Mouse (Mus musculus): Measurements from ENCODE around the gene Strn4.

Strn4 gene

GRCm38 (mm10) chr7:16842645-16843063 is 27.0 kb downstream of the Strn4 start, which contains the start of gene Prkd2:
Gene Prkd2 (plus strand): TSS chr7:16842902.
- peak; percentile 87 for DNase-seq

GRCm38 (mm10) chr7:16843441-16844171 is 27.9 kb downstream of the Strn4 start:
- DNase-seq = no peak

GRCm38 (mm10) chr7:16844696-16845071 is 29.0 kb downstream of the Strn4 start:
- no peak for DNase-seq

GRCm38 (mm10) chr7:16845072-16845819 is 29.6 kb downstream of the Strn4 start:
- DNase-seq = no peak

- DNase-seq = no peak
Observed at GRCm38 (mm10) chr7:16845820-16846167, 30.1 kb downstream of the Strn4 start.

GRCm38 (mm10) chr7:16846775-16847174 is 31.1 kb downstream of the Strn4 start:
- no peak for DNase-seq

GRCm38 (mm10) chr7:16847507-16847906 is 31.8 kb downstream of the Strn4 start:
- DNase-seq = no peak

GRCm38 (mm10) chr7:16848579-16848978 is 32.9 kb downstream of the Strn4 start:
- DNase-seq = peak; percentile 83 to 85

GRCm38 (mm10) chr7:16851636-16852035 is 35.9 kb downstream of the Strn4 start:
- DNase-seq = no peak

GRCm38 (mm10) chr7:16853302-16853831 is 37.7 kb downstream of the Strn4 start:
- DNase-seq = no peak

- DNase-seq = peak; percentile 51 to 66
Observed at GRCm38 (mm10) chr7:16858336-16858735, 42.6 kb downstream of the Strn4 start.

- peak; percentile 64 to 76 for DNase-seq
Observed at GRCm38 (mm10) chr7:16859902-16860651, 44.4 kb downstream of the Strn4 start.

- no peak for DNase-seq
Observed at GRCm38 (mm10) chr7:16867488-16867887, 51.8 kb downstream of the Strn4 start.

- DNase-seq = peak; percentile 86 to 88
Observed at GRCm38 (mm10) chr7:16869497-16869896, 53.8 kb downstream of the Strn4 start.

GRCm38 (mm10) chr7:16871600-16871999 is 55.9 kb downstream of the Strn4 start:
- no peak for DNase-seq

- DNase-seq = no peak
Observed at GRCm38 (mm10) chr7:16872478-16872877, 56.8 kb downstream of the Strn4 start.

GRCm38 (mm10) chr7:16873392-16873791 is 57.7 kb downstream of the Strn4 start:
- no peak for DNase-seq

GRCm38 (mm10) chr7:16874190-16874589 is 58.5 kb downstream of the Strn4 start:
- DNase-seq = peak; percentile 77 to 84

- DNase-seq = peak; percentile 99
Observed at GRCm38 (mm10) chr7:16874756-16875309, 59.1 kb downstream of the Strn4 start.

- DNase-seq = no peak
Observed at GRCm38 (mm10) chr7:16875310-16875325, 59.4 kb downstream of the Strn4 start, which contains the start of gene Dact3. Gene Dact3 (plus strand): TSS chr7:16875317.

GRCm38 (mm10) chr7:16875326-16875725 is 59.6 kb downstream of the Strn4 start:
- no peak for DNase-seq

GRCm38 (mm10) chr7:16876006-16876405 is 60.3 kb downstream of the Strn4 start:
- DNase-seq = no peak

- no peak for DNase-seq
Observed at GRCm38 (mm10) chr7:16876608-16877007, 60.9 kb downstream of the Strn4 start.

GRCm38 (mm10) chr7:16877717-16878116 is 62.0 kb downstream of the Strn4 start:
- DNase-seq = no peak
